Mouse (Mus musculus) cerebellum, adult 2 months (tissue): ENCODE results near the gene Gpr183. TPM values are rescaled to one million over a fixed set of nuclear protein-coding genes. Genes with fewer than 3 reads are reported as not detected.

Experiments
- DNase-seq, 2 experiments: peaks; one replicate each; pipeline ENCODE4 v3.0.0; 2021
- H3K27ac ChIP-seq: fragments of 200-500 bp; 2 replicates; pipeline ENCODE4 v1.5.1; 2012; ENCODE audit warnings: low read length, control low read depth, inconsistent platforms; ENCODE audit not compliant: insufficient read depth
- H3K27me3 ChIP-seq: fragments of 200-500 bp; 2 replicates; pipeline ENCODE4 v1.6.1; 2012; ENCODE audit warnings: inconsistent platforms, mild to moderate bottlenecking, low read length, moderate library complexity; ENCODE audit not compliant: control insufficient read depth, insufficient read depth
- H3K4me1 ChIP-seq: fragments of 200-500 bp; 2 replicates; pipeline ENCODE4 v1.6.1; 2011; ENCODE audit warnings: low read length; ENCODE audit not compliant: control insufficient read depth, insufficient read depth
- H3K4me3 ChIP-seq: fragments of 200-500 bp; replicated peaks from 2 replicates; pipeline ENCODE3; 2011; ENCODE audit warnings: mild to moderate bottlenecking, low read depth, low read length, control low read depth; ENCODE audit not compliant: insufficient read depth
- CTCF ChIP-seq: fragments of 200-500 bp; IDR thresholded peaks from 2 replicates; pipeline ENCODE4 v1.5.1; 2011; ENCODE audit warnings: low read depth, mild to moderate bottlenecking, control low read depth, low read length, moderate library complexity, borderline replicate concordance; ENCODE audit not compliant: insufficient read depth
- POLR2A ChIP-seq: fragments of 200-500 bp; IDR thresholded peaks from 2 replicates; pipeline ENCODE4 v1.6.1; 2011; ENCODE audit warnings: low read length, control low read depth, borderline replicate concordance; ENCODE audit not compliant: insufficient read depth
- WGBS: fragments of 180-500 bp; shearing (Covaris S2); methylation state at CpG from one replicate; pipeline ENCODE4 v1.1.7; 2018; 5-methylcytosine and 5-hydroxymethylcytosine counted together
- polyA plus RNA-seq: library from polyadenylated mRNA; depleted of rRNA; stranded (reverse); fragments of >200 nt; gene quantifications from 2 replicates; pipeline ENCODE4 v1.2.3, GENCODE M21; 2012

Gene Gpr183
- polyA plus RNA-seq, 1 experiment = 0.33 TPM

DNA sequence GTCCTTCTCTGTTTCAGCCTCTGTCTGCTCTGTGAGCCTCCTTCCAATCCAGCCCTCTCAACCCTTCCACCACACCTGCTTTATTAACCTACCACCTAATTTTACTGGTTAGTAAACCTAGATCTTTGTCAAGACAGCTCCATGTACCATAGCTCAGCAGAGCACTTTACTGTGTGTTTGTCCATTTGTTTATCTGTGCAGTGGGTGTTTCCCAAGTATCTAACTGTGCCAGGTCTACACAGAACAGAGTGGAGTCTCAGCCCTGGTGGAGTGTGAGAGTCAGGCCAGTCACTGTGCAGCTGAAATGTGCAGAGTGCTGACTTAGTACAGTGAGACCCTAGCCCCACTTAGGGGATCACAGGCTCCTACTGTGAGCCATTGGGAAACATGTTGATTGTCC lies 38.8 kb upstream of the Gpr183 start:
- no peak for DNase-seq
- H3K27ac ChIP-seq = no peak overlapping the region
- H3K27me3 ChIP-seq = no peaks in the 10 kb centered on the region
- peaks cover 7% of the 10 kb centered on the region for H3K4me1 ChIP-seq
- TF ChIP-seq CTCF (no peak), POLR2A (no peak)
- no peak overlapping the region for H3K4me3 ChIP-seq

DNA sequence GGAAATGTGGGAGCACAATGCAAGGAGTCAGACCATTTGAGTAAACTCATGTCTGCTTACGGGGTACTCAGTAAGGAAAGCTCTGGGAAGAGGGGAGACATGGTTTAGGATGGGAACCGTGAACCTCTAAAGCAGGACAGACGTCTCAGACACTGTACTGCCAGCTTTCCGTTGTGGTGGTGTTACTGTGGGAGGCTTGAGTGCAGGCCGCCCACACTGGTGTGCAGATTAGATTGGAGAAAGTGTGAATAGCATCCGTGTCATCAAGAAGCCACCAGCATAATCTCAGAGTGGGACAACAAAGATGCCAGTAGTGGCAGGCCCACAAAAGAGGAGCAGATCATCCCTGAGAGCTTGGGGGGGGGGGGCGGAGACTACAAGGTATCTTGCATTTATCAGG lies 37.2 kb upstream of the Gpr183 start:
- 96% methylated on average over 7 of the region's 7 CpGs for WGBS
- H3K27ac ChIP-seq = no peak overlapping the region
- H3K27me3 ChIP-seq = no peaks in the 10 kb centered on the region
- H3K4me3 ChIP-seq = no peak overlapping the region
- H3K4me1 ChIP-seq = peaks cover 7% of the 10 kb centered on the region
- no peak for DNase-seq
- TF ChIP-seq CTCF (no peak), POLR2A (no peak)

DNA sequence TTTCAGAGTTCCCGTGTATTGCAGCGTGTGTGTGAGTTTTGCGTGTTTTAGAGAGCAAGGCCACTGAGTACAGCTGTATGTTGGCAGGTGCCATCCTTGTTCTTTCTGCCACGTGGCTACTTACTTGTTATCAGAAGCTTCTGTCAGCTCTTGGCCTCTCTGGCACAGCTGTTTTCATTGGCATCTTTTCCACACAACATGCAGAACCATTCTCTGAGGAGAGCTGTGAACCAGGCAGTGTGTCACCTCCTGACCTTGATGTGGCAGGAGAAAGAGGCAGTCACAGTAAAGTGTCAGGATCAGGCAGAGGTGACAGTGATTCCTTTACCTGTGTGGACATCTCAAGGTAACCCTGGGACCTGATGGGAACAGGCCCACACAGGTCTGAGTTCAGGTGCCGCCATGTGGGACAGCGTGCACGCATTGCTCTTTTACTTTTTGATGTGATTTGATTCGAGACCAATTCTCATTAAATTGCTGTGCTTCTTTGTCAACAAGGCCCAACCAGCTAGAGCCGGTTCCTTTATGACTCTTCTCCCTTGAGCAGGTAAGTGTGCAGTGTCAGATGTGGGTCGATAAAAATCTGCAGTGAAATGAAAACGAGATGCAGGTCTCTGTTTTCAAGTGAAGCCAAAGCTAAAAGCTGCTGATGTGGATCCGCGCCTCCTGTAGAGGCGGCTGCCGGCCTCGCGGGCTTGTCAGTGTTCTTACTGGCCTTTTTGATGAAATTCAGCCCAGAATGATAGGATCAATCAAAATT lies 35.5 kb upstream of the Gpr183 start:
- Histone ChIP-seq H3K27me3 (no peaks in the 10 kb centered on the region), H3K4me1 (peaks cover 7% of the 10 kb centered on the region), H3K4me3 (no peak overlapping the region), H3K27ac (no peak overlapping the region)
- 90% methylated on average over 17 of the region's 17 CpGs for WGBS
- TF ChIP-seq POLR2A = no peak
- no peak for TF ChIP-seq CTCF
- DNase-seq = no peak

DNA sequence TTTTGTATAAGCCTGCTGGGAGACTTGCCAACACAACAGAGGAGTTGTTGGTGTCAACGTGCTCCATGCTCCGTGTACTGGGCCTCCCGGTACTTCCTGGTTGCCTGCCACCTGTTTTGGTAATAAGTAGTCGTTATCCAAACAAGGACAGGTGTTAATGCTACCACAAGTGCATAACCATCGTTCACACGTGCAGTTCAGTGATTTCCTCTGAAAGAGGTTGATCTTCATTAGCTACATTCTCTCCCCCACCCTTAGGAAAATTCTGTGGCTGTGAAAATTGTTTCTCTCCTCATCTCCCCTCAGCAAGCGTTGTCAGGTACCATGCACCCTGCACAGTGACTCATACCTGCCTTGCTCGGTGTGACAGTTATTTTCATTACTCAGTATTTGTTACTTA lies 34.5 kb upstream of the Gpr183 start:
- Histone ChIP-seq H3K4me1 (peaks cover 7% of the 10 kb centered on the region), H3K4me3 (no peak overlapping the region), H3K27ac (no peak overlapping the region), H3K27me3 (no peaks in the 10 kb centered on the region)
- no peak for DNase-seq
- 49% methylated on average over 8 of the region's 8 CpGs for WGBS
- TF ChIP-seq POLR2A (no peak), CTCF (no peak)

DNA sequence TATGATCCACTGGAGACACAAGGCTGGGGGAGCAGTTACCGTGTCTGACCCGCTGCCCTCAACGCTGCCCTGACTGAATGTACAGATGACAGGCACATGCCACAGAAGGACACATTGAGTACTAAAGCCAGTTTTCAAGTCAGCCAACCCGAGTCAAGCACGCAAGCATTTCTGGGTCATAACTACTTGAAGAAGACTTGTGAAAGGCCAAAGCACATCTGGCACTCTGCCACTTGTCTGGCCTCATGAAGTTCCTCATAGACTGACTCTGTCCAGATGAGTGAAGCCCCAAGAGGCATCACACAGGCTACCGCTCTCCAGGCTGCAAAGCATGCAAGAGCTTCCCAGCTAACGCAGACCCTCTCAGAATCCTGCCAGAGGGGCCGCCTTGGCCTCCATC lies 31.8 kb upstream of the Gpr183 start:
- whole genome bisulfite sequencing = 84% methylated on average over 8 of the region's 8 CpGs
- H3K27ac ChIP-seq = no peak overlapping the region
- DNase-seq = peak in 1 of 2 experiments; percentile 14
- TF ChIP-seq POLR2A = no peak
- no peak for TF ChIP-seq CTCF
- H3K4me3 ChIP-seq = no peak overlapping the region
- H3K4me1 ChIP-seq = peaks cover 3% of the 10 kb centered on the region; the same call in 1 of the 2 replicates
- H3K27me3 ChIP-seq = no peaks in the 10 kb centered on the region

DNA sequence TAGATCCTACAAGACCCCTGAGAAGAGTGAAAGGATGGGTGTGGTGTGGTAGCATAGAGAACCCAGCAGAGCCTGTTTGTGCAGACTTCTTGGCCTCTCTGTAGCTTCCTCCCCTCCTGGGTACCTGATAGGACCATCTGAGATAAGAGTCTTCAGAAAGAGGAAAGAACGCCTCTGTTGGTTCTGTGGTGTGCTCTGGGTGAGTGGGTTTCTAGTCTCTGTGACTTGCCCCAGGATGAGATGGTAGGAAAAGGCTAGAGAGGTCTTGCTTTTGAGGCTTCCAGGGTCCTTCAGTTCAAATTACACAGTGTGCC lies 30.5 kb upstream of the Gpr183 start:
- Histone ChIP-seq H3K27ac (no peak overlapping the region), H3K27me3 (no peaks in the 10 kb centered on the region), H3K4me1 (peaks cover 3% of the 10 kb centered on the region; the same call in 1 of the 2 replicates), H3K4me3 (no peak overlapping the region)
- WGBS = 88% methylated on average over 1 of the region's 1 CpGs
- no peak for DNase-seq
- no peak for TF ChIP-seq CTCF

DNA sequence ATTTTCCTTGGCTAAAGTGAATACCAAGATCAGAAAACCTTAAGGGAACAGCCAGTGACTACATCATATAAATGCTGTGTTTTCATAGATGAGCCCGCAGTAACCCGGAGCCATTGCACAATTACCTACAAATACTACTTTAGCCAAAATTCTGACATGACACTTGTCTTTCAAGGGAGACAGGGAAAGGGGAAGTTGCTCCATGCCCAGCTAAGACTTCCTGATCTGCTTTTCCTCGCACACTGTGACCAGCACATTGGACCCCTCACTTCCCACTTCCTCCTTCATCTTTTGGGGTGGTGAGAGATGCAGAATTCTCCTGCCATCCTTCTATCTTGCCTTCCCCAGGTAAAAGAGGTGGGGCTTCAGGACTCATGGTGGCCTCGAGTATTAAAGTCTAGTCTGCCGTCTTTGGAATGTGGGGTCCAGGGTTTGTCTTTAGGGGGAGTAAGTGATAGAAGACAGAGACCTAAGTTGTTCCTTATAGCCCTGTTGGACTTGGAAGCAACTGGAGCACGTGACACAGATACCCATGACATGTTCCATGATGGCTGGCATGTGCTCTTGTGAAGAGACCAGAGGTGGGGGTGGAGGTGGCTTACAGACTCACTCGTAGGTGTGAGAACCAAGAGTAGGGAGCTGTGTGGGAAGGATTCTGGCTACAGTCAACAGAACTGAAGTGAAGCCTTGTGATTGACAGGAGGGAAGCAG lies 30.0 kb upstream of the Gpr183 start:
- Histone ChIP-seq H3K4me3 (no peak overlapping the region), H3K27me3 (no peaks in the 10 kb centered on the region), H3K27ac (no peak overlapping the region), H3K4me1 (peaks cover 3% of the 10 kb centered on the region; the same call in 1 of the 2 replicates)
- 97% methylated on average over 7 of the region's 7 CpGs for WGBS
- no peak for DNase-seq
- TF ChIP-seq CTCF = no peak
- TF ChIP-seq POLR2A = no peak

DNA sequence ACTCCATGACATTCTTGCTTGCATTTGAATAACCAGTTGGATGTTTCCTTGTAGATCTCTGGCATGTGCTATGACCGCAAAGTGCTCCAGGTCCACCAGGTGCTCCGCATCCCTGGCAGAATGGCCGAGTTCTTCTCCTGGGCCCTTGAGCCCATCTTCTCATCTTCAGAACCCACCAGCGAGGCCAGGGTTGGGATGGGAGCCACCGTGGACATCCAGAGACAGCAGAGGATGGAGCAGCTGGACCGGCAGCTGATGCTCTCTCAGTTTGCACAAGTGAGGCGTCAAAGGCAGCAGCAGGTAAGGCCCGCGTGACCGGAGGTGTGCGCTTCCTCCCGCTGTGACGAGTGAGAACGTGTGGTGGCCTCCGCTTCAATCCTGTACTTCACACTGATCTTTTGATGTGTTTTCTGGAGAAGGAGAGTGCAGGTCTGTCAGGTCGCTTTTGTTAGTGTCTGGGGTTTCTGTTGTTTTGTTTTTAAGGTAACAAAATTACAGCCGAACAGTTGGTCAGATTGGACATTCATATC lies 29.2 kb upstream of the Gpr183 start:
- Histone ChIP-seq H3K27ac (no peak overlapping the region), H3K4me3 (no peak overlapping the region), H3K27me3 (no peaks in the 10 kb centered on the region), H3K4me1 (peaks cover 3% of the 10 kb centered on the region; the same call in 1 of the 2 replicates)
- DNase-seq = no peak
- 94% methylated on average over 17 of the region's 17 CpGs for WGBS
- TF ChIP-seq CTCF = no peak
- no peak for TF ChIP-seq POLR2A
